Mouse (Mus musculus) midbrain, embryonic 11.5 days (tissue): ENCODE measurements at regions not wholly inside any gene's neighbourhood (a gene's known extent, or its start where the extent isn't known, plus 50 kb on each side); places are given as distances from the start of the nearest gene placed in this dataset.
"Not testable (repeated sequence)": the region's sequence is repeated elsewhere in the genome, so short reads cannot be mapped to it uniquely, and the experiment has no call there.

Experiments
- ATAC-seq: fragments of 200-750 bp; cut with Nextera tagmentation; 2 replicates; pipeline ENCODE4 v1.8.0; 2017; ENCODE audit warnings: moderate TSS enrichment, moderate library complexity; ENCODE audit not compliant: low FRiP score
- DNase-seq: peaks from one replicate; pipeline ENCODE4 v3.0.0; 2015; ENCODE audit warnings: low spot score; ENCODE audit errors: missing footprints
- H3K27ac ChIP-seq: fragments of 300-500 bp; sonication (generic); 2 replicates; pipeline ENCODE4 v1.5.1; 2014; ENCODE audit warnings: low read depth, low read length
- H3K27me3 ChIP-seq: fragments of 300-500 bp; sonication (generic); 2 replicates; pipeline ENCODE4 v1.6.1; 2014; ENCODE audit warnings: mild to moderate bottlenecking, low read length, moderate library complexity, mixed read lengths; ENCODE audit not compliant: control insufficient read depth, insufficient read depth
- H3K36me3 ChIP-seq: fragments of 300-500 bp; sonication (generic); 2 replicates; pipeline ENCODE4 v1.6.1; 2014; ENCODE audit warnings: mild to moderate bottlenecking, low read length, moderate library complexity, mixed read lengths; ENCODE audit not compliant: control insufficient read depth, insufficient read depth
- H3K4me1 ChIP-seq: fragments of 300-500 bp; sonication (generic); 2 replicates; pipeline ENCODE4 v1.6.1; 2014; ENCODE audit warnings: low read length; ENCODE audit not compliant: control insufficient read depth, insufficient read depth
- H3K4me2 ChIP-seq: fragments of 300-500 bp; sonication (generic); 2 replicates; pipeline ENCODE4 v1.6.1; 2014; ENCODE audit warnings: mild to moderate bottlenecking, moderate library complexity
- H3K4me3 ChIP-seq: fragments of 300-500 bp; sonication (generic); 2 replicates; pipeline ENCODE4 v1.5.1; 2014; ENCODE audit warnings: low read depth, low read length
- H3K9ac ChIP-seq: fragments of 300-500 bp; sonication (generic); 2 replicates; pipeline ENCODE4 v1.6.1; 2014; ENCODE audit warnings: low read length
- H3K9me3 ChIP-seq: fragments of 300-500 bp; sonication (generic); 2 replicates; pipeline ENCODE4 v1.6.1; 2016; ENCODE audit warnings: low read length; ENCODE audit not compliant: control insufficient read depth
- WGBS: fragments of 180-500 bp; shearing (Covaris S2); extraction: QIAGEN DNeasy Blood & Tissue Kit; methylation state at CpG from one replicate; pipeline ENCODE4 v1.1.7; 2014; 5-methylcytosine and 5-hydroxymethylcytosine counted together

DNA sequence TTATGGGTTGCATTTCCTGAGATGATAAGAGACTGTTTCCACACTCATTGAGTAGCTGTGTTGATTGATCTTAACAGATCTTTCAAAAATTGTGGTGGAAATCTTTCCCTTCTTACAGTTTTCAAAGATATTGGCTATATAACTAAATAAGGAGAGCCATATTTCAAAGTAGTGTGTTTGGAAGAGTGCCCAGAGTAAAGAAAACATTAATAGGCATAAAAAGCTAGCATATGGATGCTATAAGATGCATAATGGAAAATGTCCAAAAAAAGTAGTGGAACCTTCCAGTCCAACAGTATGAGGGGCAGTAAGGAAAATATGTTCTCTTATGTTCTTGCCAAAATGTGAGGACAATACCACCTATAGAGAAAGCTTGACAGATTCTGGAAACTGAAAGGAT is 137.2 kb upstream of the Speer3 start:
- Histone ChIP-seq H3K27me3 (no peaks in the 10 kb centered on the region), H3K4me1 (no peaks in the 10 kb centered on the region), H3K27ac (no peak overlapping the region), H3K4me2 (no peak overlapping the region), H3K4me3 (no peak overlapping the region), H3K9ac (no peak overlapping the region), H3K9me3 (no peaks in the 10 kb centered on the region), H3K36me3 (no peaks in the 10 kb centered on the region)
- ATAC-seq (no peak), DNase-seq (no peak)

GRCm38 (mm10) chr5:13658301-13658700 is 133.1 kb upstream of the Speer3 start:
- not testable (repeated sequence) for H3K27ac ChIP-seq, H3K4me1 ChIP-seq, H3K9me3 ChIP-seq, ATAC-seq, H3K9ac ChIP-seq, H3K4me2 ChIP-seq, DNase-seq, H3K27me3 ChIP-seq, H3K36me3 ChIP-seq, H3K4me3 ChIP-seq
- 93% methylated on average over 7 of the region's 7 CpGs for WGBS

- Histone ChIP-seq H3K9ac (no peak overlapping the region), H3K27me3 (no peaks in the 10 kb centered on the region), H3K4me3 (no peak overlapping the region), H3K4me2 (no peak overlapping the region), H3K36me3 (no peaks in the 10 kb centered on the region), H3K4me1 (no peaks in the 10 kb centered on the region), H3K27ac (no peak overlapping the region), H3K9me3 (no peaks in the 10 kb centered on the region)
- 78% methylated on average over 1 of the region's 1 CpGs for WGBS
- no peak for ATAC-seq
- no peak for DNase-seq
Measured at GRCm38 (mm10) chr5:13659514-13659913, 131.9 kb upstream of the Speer3 start.

DNA sequence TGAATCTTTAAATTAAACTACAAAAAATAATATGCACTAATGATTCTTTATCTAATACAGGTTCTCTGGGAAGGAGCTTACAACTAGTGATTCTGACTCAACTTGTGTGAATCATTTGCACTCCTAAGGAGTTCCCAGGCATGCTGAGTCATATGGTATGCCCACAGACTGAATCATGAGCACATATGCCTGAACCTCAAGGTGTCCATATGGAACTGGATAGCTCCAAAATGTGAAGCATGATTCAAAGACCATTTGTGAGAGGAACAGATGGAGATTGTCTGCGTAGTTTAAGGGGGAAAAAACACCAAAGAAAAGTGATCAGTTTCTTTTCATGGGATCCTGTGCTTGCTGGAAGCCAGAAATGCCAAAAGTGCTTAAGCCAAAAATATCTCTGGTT is 124.0 kb upstream of the Speer3 start:
- Histone ChIP-seq H3K27me3 (no peaks in the 10 kb centered on the region), H3K27ac (no peak overlapping the region), H3K4me3 (no peak overlapping the region), H3K9ac (no peak overlapping the region), H3K4me1 (no peaks in the 10 kb centered on the region), H3K4me2 (no peak overlapping the region), H3K9me3 (no peaks in the 10 kb centered on the region), H3K36me3 (no peaks in the 10 kb centered on the region)
- 97% methylated on average over 1 of the region's 1 CpGs for WGBS
- DNase-seq (no peak), ATAC-seq (no peak)

DNA sequence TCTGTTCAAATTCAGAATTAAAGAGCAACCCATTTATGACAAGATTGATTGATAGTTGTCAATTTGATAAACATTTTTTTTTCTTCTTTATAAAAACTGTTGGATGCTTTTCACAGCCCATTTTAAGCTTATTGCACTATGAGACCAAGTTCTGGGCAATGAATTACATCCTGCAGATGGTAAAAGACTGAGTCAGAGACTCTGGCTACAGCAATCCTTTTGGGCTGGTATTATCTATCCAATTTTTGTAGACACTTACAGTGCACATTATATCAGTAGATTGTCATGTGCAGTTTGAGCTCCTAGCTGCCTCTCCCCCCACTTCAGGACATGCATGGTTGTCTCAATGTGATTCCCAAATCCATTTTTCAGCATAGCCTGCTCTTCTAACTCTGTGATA is 122.6 kb upstream of the Speer3 start:
- Histone ChIP-seq H3K9ac (no peak overlapping the region), H3K4me2 (no peak overlapping the region), H3K27me3 (no peaks in the 10 kb centered on the region), H3K9me3 (no peaks in the 10 kb centered on the region), H3K4me1 (no peaks in the 10 kb centered on the region), H3K4me3 (no peak overlapping the region), H3K36me3 (no peaks in the 10 kb centered on the region), H3K27ac (no peak overlapping the region)
- no peak for ATAC-seq
- DNase-seq, result no peak

DNA sequence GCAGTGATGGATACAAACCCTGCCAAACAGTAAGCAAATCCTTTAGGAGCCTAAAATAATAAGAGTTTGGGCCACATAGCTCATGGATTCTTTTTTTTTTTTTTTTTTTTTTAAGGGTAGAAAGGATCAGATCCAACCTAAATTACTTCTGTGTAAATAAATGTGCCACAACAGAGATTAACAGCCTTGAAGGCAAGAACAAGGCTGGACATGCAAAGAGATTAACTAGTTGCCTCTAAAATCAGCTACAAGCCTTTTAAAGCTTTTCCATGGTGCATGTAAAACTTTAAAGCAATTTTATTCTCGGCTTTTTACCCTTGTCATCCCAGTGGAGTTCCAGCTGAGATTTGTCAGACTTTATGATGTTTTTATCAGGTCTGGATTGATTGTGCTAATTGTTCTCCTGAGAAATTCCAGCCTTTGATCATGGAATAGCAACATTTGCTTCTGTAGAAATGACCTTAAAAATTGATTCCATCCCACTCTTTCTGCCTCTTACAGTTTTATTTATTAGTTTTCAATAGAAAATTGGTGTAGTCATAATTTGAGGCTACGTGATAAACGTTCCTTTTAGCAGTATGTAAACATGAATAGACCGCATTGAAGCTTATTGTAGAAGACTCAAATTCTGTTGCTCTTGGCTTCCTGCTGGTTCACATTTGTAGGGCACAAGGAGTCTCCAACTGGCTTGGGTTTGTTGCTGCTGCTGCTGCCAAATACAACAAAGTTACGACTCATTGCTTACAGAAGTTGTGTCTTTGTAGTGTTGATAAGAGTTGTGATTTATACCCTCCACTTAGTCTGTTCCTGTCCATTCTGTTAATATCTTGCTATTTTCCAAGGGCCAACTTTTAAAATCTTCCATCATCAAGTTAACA is 100.3 kb upstream of the Speer3 start:
- WGBS, result 69% methylated on average over 5 of the region's 5 CpGs
- Histone ChIP-seq H3K4me2 (no peak overlapping the region), H3K36me3 (no peaks in the 10 kb centered on the region), H3K4me1 (no peaks in the 10 kb centered on the region), H3K27me3 (no peaks in the 10 kb centered on the region), H3K4me3 (no peak overlapping the region), H3K27ac (no peak overlapping the region), H3K9me3 (no peaks in the 10 kb centered on the region), H3K9ac (no peak overlapping the region)
- DNase-seq, result no peak
- ATAC-seq, result no peak

DNA sequence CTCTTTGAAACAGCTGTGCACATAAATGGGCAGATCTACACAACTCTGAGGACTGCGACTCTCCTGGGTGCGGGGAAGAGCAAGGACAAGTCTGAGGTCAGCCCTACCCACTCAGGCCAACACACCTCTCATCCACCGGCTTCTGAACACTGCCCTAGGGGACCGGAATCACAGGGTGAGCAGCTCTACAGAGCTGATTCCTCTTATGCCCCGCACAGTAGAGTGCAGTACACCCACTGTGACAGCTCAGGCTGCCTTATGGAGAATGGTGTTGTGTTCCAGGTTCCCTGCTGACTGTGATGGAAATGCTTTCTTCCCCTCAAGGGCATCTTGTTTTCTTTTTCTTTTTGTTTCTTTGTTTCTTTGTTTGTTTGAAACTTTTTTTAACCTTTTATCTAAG is 96.6 kb upstream of the Speer3 start:
- 32% methylated on average over 5 of the region's 5 CpGs for WGBS
- Histone ChIP-seq H3K4me2 (no peak overlapping the region), H3K9ac (no peak overlapping the region), H3K27ac (no peak overlapping the region), H3K4me3 (no peak overlapping the region), H3K9me3 (no peaks in the 10 kb centered on the region), H3K27me3 (no peaks in the 10 kb centered on the region), H3K36me3 (no peaks in the 10 kb centered on the region), H3K4me1 (no peaks in the 10 kb centered on the region)
- DNase-seq (no peak), ATAC-seq (peak; percentile 24; the same call in 1 of the 2 replicates)
